Mouse (Mus musculus) adrenal gland, postnatal 14 days (tissue): ENCODE results near the gene Fbxl13. TPM values are rescaled to one million over a fixed set of nuclear protein-coding genes. Genes with fewer than 3 reads are reported as not detected.
"Not testable (repeated sequence)": the region's sequence is repeated elsewhere in the genome, so short reads cannot be mapped to it uniquely, and the experiment has no call there.

Experiments
- DNase-seq: peaks from one replicate; pipeline ENCODE4 v3.0.0; 2021; ENCODE audit warnings: mixed read lengths
- total RNA-seq: library from RNA; stranded (reverse); gene quantifications from 2 replicates; pipeline ENCODE4 v1.2.3, GENCODE M21; 2021

Fbxl13 gene
- total RNA-seq, 1 experiment from 2014 or later, result 0.11 TPM

- no peak for DNase-seq
Observed at GRCm38 (mm10) chr5:21656912-21657311, 11.5 kb upstream of the Fbxl13 start.

GRCm38 (mm10) chr5:21651885-21652612 is 6.6 kb upstream of the Fbxl13 start:
- DNase-seq, result no peak

- DNase-seq, result no peak
Observed at GRCm38 (mm10) chr5:21650736-21651135, 5.3 kb upstream of the Fbxl13 start.

GRCm38 (mm10) chr5:21646133-21646491 is 678 bp upstream of the Fbxl13 start:
- DNase-seq, result no peak

GRCm38 (mm10) chr5:21644891-21645438 is 469 bp downstream of the Fbxl13 start:
- no peak for DNase-seq

- no peak for DNase-seq
Observed at GRCm38 (mm10) chr5:21643606-21644005, 1.8 kb downstream of the Fbxl13 start.

GRCm38 (mm10) chr5:21640961-21641360 is 4.5 kb downstream of the Fbxl13 start:
- DNase-seq, result peak; percentile 28

GRCm38 (mm10) chr5:21625916-21626315 is 19.5 kb downstream of the Fbxl13 start:
- no peak for DNase-seq

GRCm38 (mm10) chr5:21616450-21617009 is 28.9 kb downstream of the Fbxl13 start:
- no peak for DNase-seq

- DNase-seq, result not testable (repeated sequence)
Observed at GRCm38 (mm10) chr5:21614299-21614698, 31.1 kb downstream of the Fbxl13 start.

GRCm38 (mm10) chr5:21610996-21611395 is 34.4 kb downstream of the Fbxl13 start:
- DNase-seq, result no peak

GRCm38 (mm10) chr5:21608311-21609304 is 36.8 kb downstream of the Fbxl13 start:
- DNase-seq, result peak; percentile 67

- DNase-seq, result peak; percentile 43
Observed at GRCm38 (mm10) chr5:21605936-21606335, 39.5 kb downstream of the Fbxl13 start.

- DNase-seq, result no peak
Observed at GRCm38 (mm10) chr5:21599961-21600360, 45.5 kb downstream of the Fbxl13 start.

GRCm38 (mm10) chr5:21599536-21599935 is 45.9 kb downstream of the Fbxl13 start:
- not testable (repeated sequence) for DNase-seq

- no peak for DNase-seq
Observed at GRCm38 (mm10) chr5:21593201-21593709, 52.2 kb downstream of the Fbxl13 start.

GRCm38 (mm10) chr5:21592106-21592505 is 53.3 kb downstream of the Fbxl13 start:
- no peak for DNase-seq

- DNase-seq, result no peak
Observed at GRCm38 (mm10) chr5:21588220-21588619, 57.2 kb downstream of the Fbxl13 start.

- no peak for DNase-seq
Observed at GRCm38 (mm10) chr5:21587683-21588082, 57.8 kb downstream of the Fbxl13 start.

- DNase-seq, result peak; percentile 75
Observed at GRCm38 (mm10) chr5:21586763-21587162, 58.7 kb downstream of the Fbxl13 start.

- DNase-seq, result no peak
Observed at GRCm38 (mm10) chr5:21578136-21578535, 67.3 kb downstream of the Fbxl13 start.

GRCm38 (mm10) chr5:21575210-21575550 is 70.3 kb downstream of the Fbxl13 start:
- DNase-seq, result no peak
